ENCODE assay signal across 11 mouse cellular contexts in the genomic region with DNA sequence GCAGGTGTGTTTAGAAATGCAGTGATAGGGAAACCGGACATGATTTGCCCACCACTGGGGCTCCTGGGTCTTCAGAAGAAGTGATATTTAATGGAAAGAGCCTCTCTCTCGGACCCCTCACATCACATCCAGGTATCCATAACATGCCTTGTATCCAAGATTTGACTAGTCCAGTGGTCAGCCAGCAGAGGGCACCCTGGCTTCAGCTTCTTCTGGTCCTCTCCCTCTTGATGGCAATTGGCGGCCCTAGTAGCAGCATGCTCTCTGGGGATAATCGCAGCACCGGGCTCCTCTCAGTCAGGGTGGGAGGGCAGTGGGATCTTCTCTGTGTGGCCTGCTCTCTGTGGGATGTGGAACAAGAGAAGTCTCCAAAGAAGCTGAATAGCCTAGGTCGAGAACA. TPM values are rescaled to one million over a fixed set of nuclear protein-coding genes. Genes with fewer than 3 reads are reported as not detected.
DNase-seq lines count a peak whose midpoint lies in the region; ATAC-seq and TF ChIP-seq lines count a peak whose summit lies in the region.
"Had no signal": no experiment of that assay in that cellular context is flagged by ENCODE, and none has a peak within 500 bp of the region (broad histone marks: within the 10 kb centered on the region; RNA-seq: fewer than 3 reads in every experiment).

No protein-coding gene starts in this region.

- H3K9ac ChIP-seq in forebrain, embryonic 11.5 days (ENCODE audit: low read length), result no peak overlapping the region
- H3K9ac ChIP-seq in forebrain, embryonic 16.5 days (replicated peaks; ENCODE audit: low read depth, low read length), result no peak overlapping the region
- no peak overlapping the region for H3K9ac ChIP-seq in lung, postnatal 0 days (replicated peaks; ENCODE audit: low read depth)

- TF ChIP-seq CTCF in lung, postnatal 0 days (IDR thresholded peaks at IDR 0.05), result peak; percentile 42; the same call in 1 of the 2 replicates

- peak; percentile 58 for DNase-seq in forebrain, embryonic 11.5 days (ENCODE audit: low spot score)
- DNase-seq in lung, postnatal 0 days (ENCODE audit: low spot score), result no peak
- no peak for DNase-seq in lung, postnatal 25 days (ENCODE audit: low spot score)
- DNase-seq in cerebellum, postnatal 36 days, result peak; percentile 68 to 75
- peak; percentile 37 for DNase-seq in limb, embryonic 10.5 days (ENCODE audit: low spot score)
- DNase-seq in heart, postnatal 25 days (ENCODE audit: low spot score), result no peak

- H3K4me1 ChIP-seq in forebrain, embryonic 11.5 days (replicated peaks; ENCODE audit: control insufficient read depth, insufficient read depth, low read length), result no peaks in the 10 kb centered on the region
- H3K4me1 ChIP-seq in forebrain, embryonic 16.5 days (replicated peaks; ENCODE audit: control insufficient read depth, insufficient read depth, low read length), result no peaks in the 10 kb centered on the region
- no peaks in the 10 kb centered on the region for H3K4me1 ChIP-seq in lung, postnatal 0 days (ENCODE audit: insufficient read depth, low read depth, low read length)
- no peaks in the 10 kb centered on the region for H3K4me1 ChIP-seq in limb, embryonic 10.5 days

- H3K27ac ChIP-seq in forebrain, embryonic 11.5 days (ENCODE audit: low read depth, low read length), result no peak overlapping the region
- no peak overlapping the region for H3K27ac ChIP-seq in forebrain, embryonic 16.5 days (ENCODE audit: low read length)
- H3K27ac ChIP-seq in lung, postnatal 0 days (ENCODE audit: low read length), result no peak overlapping the region
- no peak overlapping the region for H3K27ac ChIP-seq in limb, embryonic 10.5 days

- H3K9me3 ChIP-seq in forebrain, embryonic 11.5 days (ENCODE audit: control insufficient read depth, low read length), result no peaks in the 10 kb centered on the region
- no peaks in the 10 kb centered on the region for H3K9me3 ChIP-seq in forebrain, embryonic 16.5 days (ENCODE audit: control insufficient read depth, low read length)
- no peaks in the 10 kb centered on the region for H3K9me3 ChIP-seq in lung, postnatal 0 days (ENCODE audit: low read length)
- H3K9me3 ChIP-seq in limb, embryonic 10.5 days (replicated peaks), result no peaks in the 10 kb centered on the region

- no peak overlapping the region for H3K4me2 ChIP-seq in forebrain, embryonic 11.5 days (ENCODE audit: low read depth, low read length, severe bottlenecking)
- H3K4me2 ChIP-seq in forebrain, embryonic 16.5 days (ENCODE audit: low read length), result no peak overlapping the region
- H3K4me2 ChIP-seq in lung, postnatal 0 days (replicated peaks; ENCODE audit: low read depth, low read length), result no peak overlapping the region

- ATAC-seq in forebrain, embryonic 11.5 days (replicated peaks; ENCODE audit: low FRiP score), result no peak
- no peak for ATAC-seq in forebrain, embryonic 16.5 days
- ATAC-seq in lung, postnatal 0 days, result no peak
- no peak for ATAC-seq in erythroblast, adult 5-6 weeks (replicated peaks; ENCODE audit: low FRiP score, poor library complexity, severe bottlenecking)

- H3K4me3 ChIP-seq in forebrain, embryonic 11.5 days (ENCODE audit: low read depth, low read length), result no peak overlapping the region
- no peak overlapping the region for H3K4me3 ChIP-seq in forebrain, embryonic 16.5 days (replicated peaks; ENCODE audit: low read length)
- no peak overlapping the region for H3K4me3 ChIP-seq in lung, postnatal 0 days (ENCODE audit: low read depth, low read length)
- H3K4me3 ChIP-seq in limb, embryonic 10.5 days, result no peak overlapping the region

- TF ChIP-seq EP300 in lung, postnatal 0 days (IDR thresholded peaks at IDR 0.05), result no peak

- no peaks in the 10 kb centered on the region for H3K36me3 ChIP-seq in forebrain, embryonic 11.5 days (ENCODE audit: control insufficient read depth, insufficient read depth, low read length)
- no peaks in the 10 kb centered on the region for H3K36me3 ChIP-seq in forebrain, embryonic 16.5 days (ENCODE audit: control insufficient read depth, insufficient read depth)
- H3K36me3 ChIP-seq in lung, postnatal 0 days (ENCODE audit: insufficient read depth, low read length), result no peaks in the 10 kb centered on the region
- H3K36me3 ChIP-seq in limb, embryonic 10.5 days, result no peaks in the 10 kb centered on the region

- H3K27me3 ChIP-seq in forebrain, embryonic 11.5 days (ENCODE audit: control insufficient read depth, insufficient read depth, low read length), result no peaks in the 10 kb centered on the region
- H3K27me3 ChIP-seq in forebrain, embryonic 16.5 days (replicated peaks; ENCODE audit: control insufficient read depth, insufficient read depth, low read length), result no peaks in the 10 kb centered on the region
- no peaks in the 10 kb centered on the region for H3K27me3 ChIP-seq in lung, postnatal 0 days (replicated peaks; ENCODE audit: insufficient read depth, low read length)
- H3K27me3 ChIP-seq in limb, embryonic 10.5 days (ENCODE audit: low read depth, poor library complexity, severe bottlenecking), result peaks cover 6% of the 10 kb centered on the region; the same call in 1 of the 2 replicates

- intact Hi-C loops in heart, postnatal 25 days (cut with DNase I), result no loop called here

- WGBS in forebrain, embryonic 11.5 days, result 38% methylated on average over 6 of the region's 6 CpGs
- 41% methylated on average over 6 of the region's 6 CpGs for WGBS in forebrain, embryonic 16.5 days
- 37% methylated on average over 6 of the region's 6 CpGs for WGBS in lung, postnatal 0 days
- 48% methylated on average over 6 of the region's 6 CpGs for WGBS in limb, embryonic 10.5 days

RNA-seq across cellular contexts. Expression of a gene that starts 17.2 kb away (rescaled TPM):
- polyA plus RNA-seq in forebrain, embryonic 11.5 days (2014; fragmentation: Nextera tagmentation; extraction: Ambion mirVana), result not detected in 2 replicates
- polyA plus RNA-seq in forebrain, embryonic 16.5 days (2015; fragmentation: Nextera tagmentation; extraction: Ambion mirVana), result not detected in 2 replicates
- polyA plus RNA-seq in lung, postnatal 0 days (2015; fragmentation: Nextera tagmentation; extraction: Ambion mirVana), result not detected in 2 replicates
- not detected in 2 replicates for polyA plus RNA-seq in limb, embryonic 10.5 days (2016; fragmentation: Nextera tagmentation; extraction: Ambion mirVana)
- total RNA-seq in erythroblast, adult 5-6 weeks (2015; ENCODE audit: low replicate concordance), result not detected in 2 replicates
- total RNA-seq in erythroblast, adult 5-6 weeks (2017; ENCODE audit: low replicate concordance), result not detected in 2 replicates
- total RNA-seq in heart, postnatal 25 days (2021), result not detected
- total RNA-seq: layer of hippocampus, adult 8-10 months had no signal
- polyA plus RNA-seq: embryonic facial prominence, embryonic 14.5 days; neural tube, embryonic 14.5 days had no signal

RNA-seq across cellular contexts. Expression of a gene that starts 18.7 kb away (rescaled TPM):
- polyA plus RNA-seq in forebrain, embryonic 11.5 days (2014; fragmentation: Nextera tagmentation; extraction: Ambion mirVana), result not detected in 2 replicates
- not detected in 2 replicates for polyA plus RNA-seq in forebrain, embryonic 16.5 days (2015; fragmentation: Nextera tagmentation; extraction: Ambion mirVana)
- not detected in 2 replicates for polyA plus RNA-seq in lung, postnatal 0 days (2015; fragmentation: Nextera tagmentation; extraction: Ambion mirVana)
- polyA plus RNA-seq in limb, embryonic 10.5 days (2016; fragmentation: Nextera tagmentation; extraction: Ambion mirVana), result not detected in 2 replicates
- not detected in 2 replicates for total RNA-seq in erythroblast, adult 5-6 weeks (2015; ENCODE audit: low replicate concordance)
- not detected in 2 replicates for total RNA-seq in erythroblast, adult 5-6 weeks (2017; ENCODE audit: low replicate concordance)
- not detected for total RNA-seq in heart, postnatal 25 days (2021)
- total RNA-seq: layer of hippocampus, adult 8-10 months had no signal
- polyA plus RNA-seq: embryonic facial prominence, embryonic 14.5 days; neural tube, embryonic 14.5 days had no signal

RNA-seq across cellular contexts. Expression of a gene that starts 40.2 kb away (rescaled TPM):
- 11.0 and 11.8 TPM in 2 replicates for polyA plus RNA-seq in forebrain, embryonic 11.5 days (2014; fragmentation: Nextera tagmentation; extraction: Ambion mirVana)
- polyA plus RNA-seq in forebrain, embryonic 16.5 days (2015; fragmentation: Nextera tagmentation; extraction: Ambion mirVana), result 19.4 and 24.3 TPM in 2 replicates
- 2.3 and 3.3 TPM in 2 replicates for polyA plus RNA-seq in lung, postnatal 0 days (2015; fragmentation: Nextera tagmentation; extraction: Ambion mirVana)
- 6.4 and 9.3 TPM in 2 replicates for polyA plus RNA-seq in limb, embryonic 10.5 days (2016; fragmentation: Nextera tagmentation; extraction: Ambion mirVana)
- not detected in 2 replicates for total RNA-seq in erythroblast, adult 5-6 weeks (2015; ENCODE audit: low replicate concordance)
- total RNA-seq in erythroblast, adult 5-6 weeks (2017; ENCODE audit: low replicate concordance), result not detected in 2 replicates
- 1 to 10 TPM; 6.3 to 7.4 TPM for total RNA-seq in heart, postnatal 25 days (2021)

RNA-seq across cellular contexts. Expression of a gene that starts 48.3 kb away (rescaled TPM):
- 29.0 and 29.4 TPM in 2 replicates for polyA plus RNA-seq in forebrain, embryonic 11.5 days (2014; fragmentation: Nextera tagmentation; extraction: Ambion mirVana)
- polyA plus RNA-seq in forebrain, embryonic 16.5 days (2015; fragmentation: Nextera tagmentation; extraction: Ambion mirVana), result 58.7 and 93.1 TPM in 2 replicates
- 0.53 and 1.1 TPM in 2 replicates for polyA plus RNA-seq in lung, postnatal 0 days (2015; fragmentation: Nextera tagmentation; extraction: Ambion mirVana)
- polyA plus RNA-seq in limb, embryonic 10.5 days (2016; fragmentation: Nextera tagmentation; extraction: Ambion mirVana), result 2.9 and 10.2 TPM in 2 replicates
- not detected in 2 replicates for total RNA-seq in erythroblast, adult 5-6 weeks (2015; ENCODE audit: low replicate concordance)
- total RNA-seq in erythroblast, adult 5-6 weeks (2017; ENCODE audit: low replicate concordance), result not detected in 2 replicates
- total RNA-seq in heart, postnatal 25 days (2021), result not detected

Comparison
In these comparisons a context has a peak if more than half of its experiments do, and no peak if none do; other contexts are left out.
1. DNase-seq: peak in forebrain, embryonic 11.5 days (single experiment), cerebellum, postnatal 36 days (2 of 2) and limb, embryonic 10.5 days (single experiment); none in lung, postnatal 0 days (single experiment), lung, postnatal 25 days (single experiment) and heart, postnatal 25 days (single experiment).